Mouse (Mus musculus) midbrain, postnatal 0 days (tissue): ENCODE results near the gene Ptprm. TPM values are rescaled to one million over a fixed set of nuclear protein-coding genes. Genes with fewer than 3 reads are reported as not detected.

ENCODE experiments used
- ATAC-seq: fragments of 200-750 bp; cut with Nextera tagmentation; 2 replicates; pipeline ENCODE4 v1.8.0; 2017; ENCODE audit warnings: moderate number of reproducible peaks, mild to moderate bottlenecking, moderate TSS enrichment, moderate library complexity; ENCODE audit not compliant: low FRiP score
- DNase-seq: peaks from one replicate; pipeline ENCODE4 v3.0.0-alpha.2; 2015; ENCODE audit warnings: low spot score
- H3K27ac ChIP-seq: fragments of 300-500 bp; sonication (generic); 2 replicates; pipeline ENCODE4 v1.5.1; 2014; ENCODE audit warnings: low read depth, mild to moderate bottlenecking, low read length, mixed read lengths
- H3K27me3 ChIP-seq: fragments of 300-500 bp; sonication (generic); 2 replicates; pipeline ENCODE4 v1.6.1; 2014; ENCODE audit warnings: low read length, control low read depth, mixed read lengths; ENCODE audit not compliant: insufficient read depth
- H3K36me3 ChIP-seq: fragments of 300-500 bp; sonication (generic); 2 replicates; pipeline ENCODE4 v1.6.1; 2014; ENCODE audit warnings: low read length, control low read depth, mixed read lengths; ENCODE audit not compliant: insufficient read depth
- H3K4me1 ChIP-seq: fragments of 300-500 bp; sonication (generic); 2 replicates; pipeline ENCODE4 v1.6.1; 2014; ENCODE audit warnings: mild to moderate bottlenecking, control low read depth, antibody characterized with exemption, low read length, mixed read lengths; ENCODE audit not compliant: insufficient read depth
- H3K4me2 ChIP-seq: fragments of 300-500 bp; sonication (generic); 2 replicates; pipeline ENCODE4 v1.6.1; 2014; ENCODE audit warnings: low read depth, mild to moderate bottlenecking, low read length, mixed read lengths; ENCODE audit not compliant: poor library complexity, severe bottlenecking
- H3K4me3 ChIP-seq: fragments of 300-500 bp; sonication (generic); 2 replicates; pipeline ENCODE4 v1.5.1; 2014; ENCODE audit warnings: low read depth, mild to moderate bottlenecking, low read length, moderate library complexity
- H3K9ac ChIP-seq: fragments of 300-500 bp; sonication (generic); replicated peaks from 2 replicates; pipeline ENCODE4 v1.6.1; 2014; ENCODE audit warnings: mild to moderate bottlenecking, low read length, moderate library complexity, mixed read lengths; ENCODE audit not compliant: poor library complexity, severe bottlenecking
- H3K9me3 ChIP-seq: fragments of 300-500 bp; sonication (generic); 2 replicates; pipeline ENCODE4 v1.6.1; 2016; ENCODE audit warnings: low read length, control low read depth
- CTCF ChIP-seq: IDR thresholded peaks from 2 replicates; pipeline ENCODE4 v1.5.1; 2016; ENCODE audit warnings: antibody characterized with exemption, mild to moderate bottlenecking
- WGBS: fragments of 180-500 bp; shearing (Covaris S2); extraction: QIAGEN DNeasy Blood & Tissue Kit; methylation state at CpG from one replicate; pipeline ENCODE4 v1.1.7; 2014; 5-methylcytosine and 5-hydroxymethylcytosine counted together
- polyA plus RNA-seq: library from polyadenylated mRNA; unstranded; fragments of >200 nt; fragmentation: Nextera tagmentation; extraction: Ambion mirVana; gene quantifications from 2 replicates; pipeline ENCODE4 v1.2.1, GENCODE M21; 2015
- total RNA-seq: library from RNA; depleted of rRNA; stranded (reverse); fragments of >200 nt; gene quantifications from 2 replicates; pipeline ENCODE4 v1.2.3, GENCODE M21; 2014

Gene Ptprm
- total and polyA plus RNA-seq, 2 experiments from 2014 or later = 18.3 to 43.5 TPM

- no peak for TF ChIP-seq CTCF
- peak; percentile 88 for DNase-seq
- 0 out of 2 replicates have a peak overlapping the region, but pooled peaks have one; percentile 8 for H3K27ac ChIP-seq
Measured at GRCm38 (mm10) chr17:67006740-67007385, 347.4 kb downstream of the Ptprm start.

DNA sequence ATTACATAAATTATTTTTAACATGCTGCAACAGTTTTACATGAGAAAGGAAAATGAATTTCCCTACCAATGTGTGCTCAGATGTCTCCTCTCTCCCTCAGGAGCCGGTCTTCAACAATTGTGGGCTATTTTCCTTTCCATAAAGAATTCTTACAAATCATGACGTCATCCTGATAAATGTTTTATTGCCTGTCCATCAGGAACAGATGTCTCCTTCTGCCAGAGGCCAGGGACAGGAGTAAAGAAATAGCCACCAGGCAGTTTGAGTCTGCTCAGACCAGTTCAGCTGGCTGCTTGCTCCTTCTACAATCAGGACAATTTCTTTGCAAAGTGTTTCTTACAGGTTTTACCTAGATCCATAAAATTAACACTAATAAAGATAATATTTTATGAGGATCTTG is 357.4 kb downstream of the Ptprm start:
- Histone ChIP-seq H3K4me1 (no peaks in the 10 kb centered on the region), H3K4me2 (no peak overlapping the region), H3K4me3 (no peak overlapping the region), H3K27ac (no peak overlapping the region), H3K27me3 (no peaks in the 10 kb centered on the region), H3K9me3 (no peaks in the 10 kb centered on the region), H3K9ac (no peak overlapping the region), H3K36me3 (no peaks in the 10 kb centered on the region)
- ATAC-seq (no peak), DNase-seq (no peak)
- 61% methylated on average over 2 of the region's 2 CpGs for WGBS
- TF ChIP-seq CTCF = no peak

More at GRCm38 (mm10) chr17:67006740-67007385, 347.4 kb downstream of the Ptprm start:
- H3K9me3 ChIP-seq = no peaks in the 10 kb centered on the region
- no peak overlapping the region for H3K9ac ChIP-seq
- ATAC-seq = peak; percentile 86
- H3K36me3 ChIP-seq = no peaks in the 10 kb centered on the region
- WGBS = 54% methylated on average over 14 of the region's 14 CpGs
- 0 out of 2 replicates have a peak, but pooled peaks cover 4% of the 10 kb centered on the region for H3K4me1 ChIP-seq
- no peak overlapping the region for H3K4me3 ChIP-seq
- H3K4me2 ChIP-seq = no peak overlapping the region
- no peaks in the 10 kb centered on the region for H3K27me3 ChIP-seq

DNA sequence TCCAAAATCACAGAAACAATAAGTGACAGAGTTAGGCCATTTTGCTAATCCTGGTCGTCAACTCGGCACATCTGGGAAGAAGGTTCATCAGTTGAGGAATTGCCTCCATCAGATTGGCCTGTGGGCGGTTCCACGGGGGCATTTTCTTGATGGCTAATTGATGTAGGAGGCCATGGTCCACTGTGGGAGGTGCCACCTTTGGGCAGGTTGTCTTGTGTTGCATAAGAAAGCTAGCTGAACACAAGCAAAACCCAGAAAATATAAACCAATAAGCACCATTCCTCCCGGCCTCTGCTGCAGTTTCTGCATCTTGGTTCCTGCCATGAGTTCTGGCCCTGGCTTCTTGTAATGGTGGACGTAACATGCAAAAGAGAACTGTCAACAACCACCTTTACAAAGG is 358.2 kb downstream of the Ptprm start:
- no peak overlapping the region for H3K4me2 ChIP-seq
- no peak for ATAC-seq
- no peak for TF ChIP-seq CTCF
- no peaks in the 10 kb centered on the region for H3K27me3 ChIP-seq
- H3K9ac ChIP-seq = no peak overlapping the region
- H3K36me3 ChIP-seq = no peaks in the 10 kb centered on the region
- no peak for DNase-seq
- no peaks in the 10 kb centered on the region for H3K4me1 ChIP-seq
- no peaks in the 10 kb centered on the region for H3K9me3 ChIP-seq
- WGBS = 94% methylated on average over 6 of the region's 6 CpGs
- no peak overlapping the region for H3K4me3 ChIP-seq
- no peak overlapping the region for H3K27ac ChIP-seq

- H3K4me1 ChIP-seq = no peaks in the 10 kb centered on the region
- H3K9ac ChIP-seq = no peak overlapping the region
- WGBS = 88% methylated on average over 4 of the region's 4 CpGs
- H3K27ac ChIP-seq = no peak overlapping the region
- H3K9me3 ChIP-seq = no peaks in the 10 kb centered on the region
- no peak overlapping the region for H3K4me3 ChIP-seq
- H3K4me2 ChIP-seq = no peak overlapping the region
- no peak for DNase-seq
- no peak for TF ChIP-seq CTCF
- H3K27me3 ChIP-seq = no peaks in the 10 kb centered on the region
- no peaks in the 10 kb centered on the region for H3K36me3 ChIP-seq
- ATAC-seq = no peak
Measured at GRCm38 (mm10) chr17:66991815-66992214, 362.4 kb downstream of the Ptprm start.

GRCm38 (mm10) chr17:66990761-66991160 is 363.5 kb downstream of the Ptprm start:
- DNase-seq = no peak
- no peaks in the 10 kb centered on the region for H3K9me3 ChIP-seq
- no peaks in the 10 kb centered on the region for H3K27me3 ChIP-seq
- no peak overlapping the region for H3K27ac ChIP-seq
- no peak overlapping the region for H3K4me3 ChIP-seq
- no peak for ATAC-seq
- no peaks in the 10 kb centered on the region for H3K4me1 ChIP-seq
- H3K36me3 ChIP-seq = no peaks in the 10 kb centered on the region
- TF ChIP-seq CTCF = no peak
- H3K9ac ChIP-seq = no peak overlapping the region
- WGBS = 31% methylated on average over 2 of the region's 2 CpGs
- H3K4me2 ChIP-seq = no peak overlapping the region

- no peak overlapping the region for H3K4me3 ChIP-seq
- no peaks in the 10 kb centered on the region for H3K36me3 ChIP-seq
- no peaks in the 10 kb centered on the region for H3K4me1 ChIP-seq
- no peak overlapping the region for H3K27ac ChIP-seq
- no peaks in the 10 kb centered on the region for H3K9me3 ChIP-seq
- 89% methylated on average over 1 of the region's 1 CpGs for WGBS
- no peaks in the 10 kb centered on the region for H3K27me3 ChIP-seq
- TF ChIP-seq CTCF = no peak
- no peak overlapping the region for H3K9ac ChIP-seq
- ATAC-seq = no peak
- H3K4me2 ChIP-seq = no peak overlapping the region
- no peak for DNase-seq
Measured at GRCm38 (mm10) chr17:66988014-66988413, 366.2 kb downstream of the Ptprm start.
